Mouse (Mus musculus) kidney, adult 11 months (tissue): ENCODE results near the gene Dvl2.

ENCODE experiments used
- DNase-seq: peaks from one replicate; pipeline ENCODE4 v3.0.0; 2022

Gene Dvl2

DNA sequence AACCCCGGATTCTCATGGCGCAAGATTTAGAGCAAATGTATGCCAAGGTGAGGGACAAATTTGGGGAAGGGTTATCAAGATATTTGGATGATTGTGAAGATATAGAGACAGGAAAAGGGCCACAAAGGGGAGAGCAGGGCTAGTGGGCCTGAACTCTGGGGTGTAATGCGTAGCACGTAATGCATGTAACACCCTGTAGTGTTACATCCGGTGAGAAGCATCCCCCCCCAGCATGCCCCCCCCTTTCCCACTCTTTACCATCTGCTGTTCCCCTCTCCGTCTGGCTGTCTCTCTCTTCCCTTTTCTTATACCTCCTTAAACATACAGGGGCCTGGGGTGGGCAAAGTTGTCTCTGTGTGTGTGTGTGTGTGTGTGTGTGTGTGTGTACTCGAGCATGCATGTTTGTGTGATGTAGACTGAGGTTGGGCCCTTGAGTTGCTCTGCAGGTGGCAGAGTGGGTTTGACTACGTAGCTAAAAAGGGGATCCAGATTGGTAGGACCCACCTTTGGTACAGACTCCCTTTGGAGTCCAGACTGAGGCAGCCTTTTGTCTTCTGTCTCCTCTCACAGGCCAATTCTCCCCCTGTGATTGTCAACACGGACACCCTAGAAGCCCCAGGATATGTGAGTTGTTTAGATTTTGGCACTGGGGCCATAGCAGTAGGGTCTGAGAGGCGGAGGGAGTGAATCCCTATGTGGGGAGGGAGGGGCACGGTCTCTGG lies 29.6 kb downstream of the Dvl2 start:
- no peak for DNase-seq

DNA sequence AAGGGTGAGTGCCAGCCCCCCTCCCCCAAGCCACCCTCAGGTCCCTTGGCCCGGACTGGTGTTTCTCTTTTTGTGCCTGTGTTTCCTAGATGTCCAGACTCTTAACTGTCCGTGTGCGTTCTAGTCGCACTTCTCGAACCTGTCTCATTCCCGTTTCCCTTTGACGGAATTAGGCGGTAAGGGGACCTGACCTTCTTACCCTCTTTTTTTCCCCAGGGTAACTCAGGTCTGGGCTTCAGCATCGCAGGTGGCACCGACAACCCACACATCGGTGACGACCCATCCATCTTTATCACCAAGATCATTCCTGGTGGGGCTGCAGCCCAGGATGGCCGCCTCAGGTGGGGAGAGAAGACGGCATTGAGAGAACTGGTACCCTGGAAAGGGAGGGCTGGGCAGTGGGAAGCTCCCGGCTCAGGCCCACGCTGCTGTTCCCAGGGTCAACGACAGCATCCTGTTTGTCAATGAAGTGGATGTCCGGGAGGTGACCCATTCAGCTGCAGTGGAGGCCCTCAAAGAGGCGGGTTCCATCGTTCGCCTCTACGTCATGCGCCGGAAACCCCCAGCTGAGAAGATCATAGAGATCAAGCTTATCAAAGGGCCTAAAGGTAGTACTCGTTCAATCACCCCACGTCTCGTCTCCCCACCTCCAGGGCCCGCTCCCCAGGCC lies 30.4 kb downstream of the Dvl2 start:
- no peak for DNase-seq

DNA sequence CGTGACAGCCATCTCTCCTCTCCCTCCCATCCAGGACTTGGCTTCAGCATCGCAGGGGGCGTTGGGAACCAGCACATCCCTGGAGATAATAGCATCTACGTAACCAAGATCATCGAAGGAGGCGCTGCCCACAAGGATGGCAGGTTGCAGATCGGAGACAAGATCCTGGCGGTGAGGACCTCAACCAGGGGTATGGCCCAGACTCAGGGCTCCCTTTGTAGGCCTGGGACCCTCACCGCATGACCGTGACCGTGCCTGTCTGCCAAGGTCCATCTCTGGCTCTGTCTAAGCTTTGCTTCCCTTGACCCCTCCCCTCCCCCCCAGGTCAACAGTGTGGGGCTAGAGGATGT lies 30.9 kb downstream of the Dvl2 start:
- no peak for DNase-seq

DNA sequence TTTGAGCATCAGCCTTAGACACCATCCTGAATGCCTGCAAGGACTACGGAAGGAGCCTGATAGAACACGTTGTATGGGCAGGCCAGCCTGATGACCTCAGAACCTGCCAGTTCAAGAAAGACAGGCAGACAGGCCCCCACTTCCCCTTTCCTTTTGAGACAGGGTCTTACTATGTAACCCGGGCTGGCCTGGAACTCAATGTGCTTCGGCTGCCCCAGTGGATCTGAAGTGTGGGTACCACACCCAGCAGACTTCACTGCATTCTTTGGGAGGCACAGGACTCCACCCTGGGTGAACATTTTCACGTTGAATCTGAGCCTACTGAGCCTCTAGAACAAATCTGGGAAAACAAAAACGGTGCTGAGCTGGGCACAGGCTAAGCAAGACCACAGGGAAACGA lies 37.8 kb downstream of the Dvl2 start:
- no peak for DNase-seq

DNA sequence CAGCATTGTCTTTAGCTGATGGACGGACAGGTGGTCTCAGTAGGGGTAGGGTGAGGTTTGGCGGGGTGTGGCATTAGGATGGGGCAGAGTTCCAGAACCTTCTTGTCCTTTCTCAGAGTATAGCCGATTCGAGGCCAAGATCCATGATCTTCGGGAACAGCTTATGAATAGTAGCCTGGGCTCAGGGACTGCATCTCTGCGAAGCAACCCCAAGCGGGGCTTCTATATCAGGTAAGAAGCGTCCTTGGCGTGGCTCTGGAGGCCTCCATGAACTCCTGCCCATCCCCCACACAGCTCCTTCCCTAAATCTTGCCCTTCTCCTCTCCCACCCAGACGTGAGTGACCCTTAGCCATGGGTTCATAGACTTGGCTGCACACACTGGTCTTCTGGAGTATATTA lies 39.2 kb downstream of the Dvl2 start:
- DNase-seq, result no peak

DNA sequence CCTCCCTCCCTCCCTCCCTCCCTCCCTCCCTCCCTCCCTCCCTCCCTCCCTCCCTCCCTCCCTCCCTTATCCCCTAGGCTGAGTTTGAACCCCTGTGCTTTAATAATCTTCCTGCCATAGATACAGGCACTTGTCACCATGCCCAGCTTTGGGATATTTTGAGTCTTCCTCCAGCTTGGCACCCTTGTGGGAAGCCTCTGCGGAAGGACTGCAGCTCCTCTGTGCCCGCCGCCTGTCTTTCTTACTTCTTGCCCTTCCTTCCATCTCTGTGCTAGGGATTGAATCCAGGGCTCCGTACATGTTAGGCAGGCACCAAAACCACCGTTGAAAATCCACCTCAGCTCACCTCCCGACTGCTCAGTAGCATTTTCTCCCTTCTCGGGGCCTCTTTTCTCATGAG lies 39.8 kb downstream of the Dvl2 start:
- no peak for DNase-seq

DNA sequence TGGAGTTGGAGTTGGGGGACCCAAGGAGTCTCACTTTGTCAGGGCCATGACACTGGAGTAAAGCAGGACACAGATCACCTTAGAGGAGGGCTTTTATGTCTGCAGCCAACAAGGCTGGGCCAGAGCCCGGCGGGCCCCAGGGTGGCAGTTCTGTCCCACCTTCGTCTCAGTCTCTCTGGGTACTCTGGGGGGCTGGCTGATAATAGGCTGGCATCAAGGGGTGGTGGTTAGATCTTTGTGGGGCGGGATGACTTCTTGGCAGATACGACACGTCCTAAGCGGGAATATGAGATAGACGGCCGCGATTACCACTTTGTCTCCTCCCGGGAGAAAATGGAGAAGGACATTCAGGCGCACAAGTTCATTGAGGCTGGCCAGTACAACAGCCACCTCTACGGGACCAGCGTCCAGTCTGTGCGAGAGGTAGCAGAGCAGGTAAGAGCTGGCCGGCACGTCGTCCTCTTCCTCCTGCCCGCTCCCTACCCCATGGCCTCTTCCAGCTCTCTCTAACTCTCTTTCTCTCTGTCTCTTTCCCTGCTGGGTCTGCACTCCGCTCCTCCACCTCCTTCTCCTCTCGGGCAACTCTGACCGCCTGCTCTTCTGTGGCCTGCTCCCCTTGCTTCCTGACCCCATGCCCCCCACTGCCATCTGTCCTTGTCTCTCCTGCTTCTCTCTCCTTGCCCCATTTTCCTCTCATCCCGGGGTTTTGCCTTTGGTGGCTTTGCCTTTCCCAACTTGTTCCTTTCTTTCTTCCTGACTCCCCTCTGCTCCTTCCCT lies 42.1 kb downstream of the Dvl2 start:
- DNase-seq, result no peak

DNA sequence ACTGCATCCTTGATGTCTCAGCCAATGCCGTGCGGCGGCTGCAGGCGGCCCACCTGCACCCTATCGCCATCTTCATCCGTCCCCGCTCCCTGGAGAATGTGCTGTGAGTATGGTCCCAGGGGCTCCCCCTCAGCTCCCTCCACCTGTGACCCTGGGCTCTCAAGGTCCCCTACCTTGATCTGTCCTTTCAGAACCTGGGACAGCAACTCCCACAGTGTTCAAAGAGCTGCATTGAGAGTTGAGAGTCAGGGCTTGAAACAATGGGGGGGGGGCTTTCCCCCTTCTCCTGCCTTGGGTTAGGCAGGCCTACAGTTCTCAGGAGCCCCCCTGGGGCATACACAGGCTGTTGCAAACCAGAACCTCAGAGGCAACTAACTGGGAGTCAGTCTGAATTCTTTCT lies 43.3 kb downstream of the Dvl2 start:
- no peak for DNase-seq

DNA sequence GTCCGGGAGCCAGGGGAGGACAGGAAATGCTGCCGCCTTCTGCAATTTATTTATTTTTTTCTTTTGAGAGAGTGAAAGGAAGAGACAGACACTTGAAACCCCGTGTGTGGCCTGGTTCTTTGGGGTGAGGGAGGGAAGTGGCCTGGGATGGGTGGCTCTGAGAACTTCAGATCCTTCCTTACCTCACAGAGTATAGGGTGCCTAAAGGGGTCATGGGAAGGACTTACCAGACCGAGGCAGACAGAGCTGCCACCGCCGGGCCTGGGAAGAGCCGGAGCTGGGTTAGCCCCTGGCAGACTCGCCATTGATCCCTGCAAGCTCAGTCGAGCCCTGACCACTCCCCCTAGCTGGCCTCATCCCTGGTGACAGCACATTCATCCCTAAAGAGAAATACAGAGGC lies 45.0 kb downstream of the Dvl2 start:
- DNase-seq, result no peak

DNA sequence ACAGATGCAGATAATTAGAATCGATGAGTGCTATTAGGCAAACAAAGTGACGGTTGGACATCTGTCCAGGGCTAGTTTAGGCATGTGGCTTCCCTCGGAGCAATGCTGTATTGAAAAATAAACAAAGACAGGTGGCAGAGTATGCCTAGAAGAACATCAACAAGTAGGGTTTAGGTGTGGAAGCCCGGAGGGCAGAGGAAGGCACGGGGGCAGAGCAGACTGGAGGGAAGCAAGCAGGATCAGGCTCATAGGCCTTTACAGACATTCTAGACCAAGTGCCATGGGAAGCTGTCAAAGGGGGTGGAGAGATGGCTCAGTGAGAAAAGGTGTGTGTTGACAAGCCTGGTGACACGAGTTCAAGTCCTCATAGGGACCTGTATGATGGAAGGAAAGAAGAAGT lies 49.0 kb downstream of the Dvl2 start:
- no peak for DNase-seq

DNA sequence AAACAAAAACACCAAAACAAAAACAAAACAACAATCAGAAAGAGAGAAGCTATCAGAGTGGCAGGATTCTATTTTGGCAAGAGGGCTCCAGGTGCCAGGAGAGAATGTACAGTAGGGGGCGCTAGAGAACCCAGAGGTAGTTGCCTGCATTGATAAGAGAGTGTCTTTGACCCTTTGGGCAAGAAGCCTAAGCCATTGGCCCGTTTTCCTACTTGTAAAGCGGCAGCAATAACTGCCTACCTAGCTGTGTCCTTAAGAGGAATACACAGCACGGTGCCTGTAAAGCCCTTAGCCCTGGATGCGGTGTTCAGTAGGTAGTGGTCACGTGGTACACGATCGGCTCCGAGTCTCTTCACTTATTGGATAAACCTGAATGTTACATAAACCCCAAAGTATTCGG lies 49.4 kb downstream of the Dvl2 start:
- no peak for DNase-seq

DNA sequence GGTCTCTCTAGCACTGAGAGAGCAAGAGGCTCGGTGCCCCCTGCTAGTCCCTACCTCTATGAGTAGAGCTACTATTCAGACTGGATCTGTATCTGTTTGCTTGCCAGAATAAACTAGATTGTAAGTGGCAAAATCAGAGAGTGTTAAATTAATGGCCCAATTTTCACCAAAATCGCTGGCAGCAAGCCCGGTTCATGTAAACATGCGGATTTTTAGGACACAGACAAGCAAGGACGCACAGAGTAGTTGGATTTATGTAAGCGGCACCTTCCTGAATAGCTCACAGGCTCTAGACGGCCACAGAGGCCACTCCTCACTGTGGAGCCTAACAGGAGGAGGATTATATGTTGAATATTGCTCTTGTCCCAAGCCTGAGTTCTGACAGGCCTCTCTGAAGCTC lies 52.8 kb downstream of the Dvl2 start:
- DNase-seq, result no peak

DNA sequence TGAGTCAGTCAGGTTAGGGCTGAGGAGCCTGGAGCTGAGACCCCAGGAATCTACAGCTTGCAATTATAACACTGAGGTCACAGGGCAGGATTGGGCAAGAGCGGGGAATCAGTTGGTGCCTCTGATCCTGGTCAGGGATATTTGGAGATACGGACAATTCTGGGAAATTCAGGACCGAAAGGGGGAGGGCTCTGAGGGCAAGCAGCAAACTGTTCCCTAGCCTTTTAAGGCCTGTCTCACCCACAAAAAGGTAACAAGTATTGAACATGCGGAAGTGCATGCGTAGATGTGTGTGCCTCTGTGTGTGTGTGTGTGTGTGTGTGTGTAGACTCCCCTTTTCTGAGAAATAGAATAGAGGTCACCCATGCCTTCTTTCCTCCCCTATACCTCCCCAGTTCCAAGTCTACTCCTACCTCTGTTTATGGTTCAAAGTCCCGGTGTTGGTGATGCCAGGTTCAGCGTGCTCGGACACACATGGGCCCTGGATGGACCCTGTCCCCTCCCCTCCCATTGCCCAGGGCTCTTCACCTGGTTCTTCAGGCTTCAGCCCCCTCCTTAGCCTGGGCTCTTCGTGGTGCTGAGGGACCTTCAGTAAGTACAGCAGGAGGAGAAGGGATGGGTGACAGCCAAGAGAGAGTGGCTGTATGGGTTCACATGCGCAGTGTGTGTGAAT lies 53.6 kb downstream of the Dvl2 start, which contains the start of gene Asgr1:
Asgr1 (plus strand) TSS at position 188 of the 673 bp plus-strand sequence.
- DNase-seq, result peak; percentile 30

DNA sequence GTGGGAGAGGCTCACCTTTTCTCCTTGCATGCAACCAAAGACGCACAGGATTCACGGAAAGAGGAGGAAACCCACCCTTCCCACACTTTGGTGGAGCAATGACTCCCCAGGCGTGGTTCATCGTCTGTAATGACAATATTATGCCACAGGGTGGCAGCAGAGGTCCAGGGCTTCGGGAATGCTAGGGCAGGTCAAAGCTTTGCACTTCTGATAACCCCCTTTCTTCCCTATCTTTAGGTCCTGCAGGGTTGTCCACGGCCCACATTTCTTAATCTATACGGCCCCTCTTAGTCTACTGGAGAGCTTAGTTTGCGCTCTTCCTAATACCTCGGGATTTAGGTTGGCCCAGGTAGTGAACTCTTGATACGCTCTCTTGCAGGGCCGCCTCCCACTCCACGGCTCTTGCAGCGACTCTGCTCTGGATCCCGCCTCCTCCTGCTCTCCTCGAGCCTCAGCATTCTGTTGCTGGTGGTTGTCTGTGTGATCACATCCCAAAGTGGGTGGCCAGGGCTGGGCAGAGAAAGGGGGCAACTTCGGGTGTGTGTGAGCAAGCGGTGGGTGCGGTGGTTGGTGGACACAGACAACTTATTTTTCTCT lies 55.3 kb downstream of the Dvl2 start:
- peak; percentile 40 for DNase-seq

DNA sequence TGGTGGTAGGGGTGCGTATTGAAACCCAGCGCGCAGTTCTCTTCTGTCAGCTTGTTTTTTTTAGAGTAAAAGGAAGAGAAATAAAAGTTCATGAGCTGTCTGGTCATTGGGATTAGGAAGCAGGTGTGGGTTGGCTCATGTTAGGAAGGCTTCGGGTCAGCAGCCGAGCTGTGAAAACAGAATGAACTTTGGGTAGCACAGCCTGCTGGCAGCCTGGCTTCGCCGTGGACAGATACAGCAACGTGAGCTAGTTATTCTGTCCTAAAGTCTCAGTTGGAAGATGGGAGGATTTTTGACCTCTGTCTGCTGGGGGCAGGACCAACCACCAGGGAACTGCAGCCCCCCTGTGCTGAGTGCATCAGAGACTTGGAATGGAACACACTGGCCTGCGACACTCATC lies 57.4 kb downstream of the Dvl2 start:
- DNase-seq, result peak; percentile 77

DNA sequence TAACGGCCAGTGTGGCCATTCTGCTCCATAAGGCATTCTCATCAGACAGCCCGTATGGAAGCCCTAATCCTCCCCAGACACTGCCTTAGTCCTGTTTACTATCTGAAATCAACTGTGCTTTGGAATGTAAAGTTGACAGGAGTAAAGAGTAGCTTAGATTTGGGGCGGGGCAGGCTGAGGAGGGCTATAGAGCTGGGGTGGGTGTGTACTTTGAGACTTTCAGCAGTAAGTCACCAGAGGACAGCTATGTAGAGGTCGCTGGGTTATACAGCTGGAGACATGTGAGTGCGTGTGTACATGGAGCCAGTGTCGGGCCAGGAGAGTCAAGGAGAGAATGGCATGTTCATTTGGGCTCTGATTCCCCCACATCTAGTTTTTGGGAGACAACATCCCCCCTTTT lies 59.5 kb downstream of the Dvl2 start:
- no peak for DNase-seq
